Mouse (Mus musculus): ENCODE measurements around the gene Cnpy1. TPM values are rescaled to one million over a fixed set of nuclear protein-coding genes. Genes with fewer than 3 reads are reported as not detected.

The Cnpy1 gene
- polyA plus RNA-seq, 1 experiment from 2014 or later = 0.15 TPM

DNA sequence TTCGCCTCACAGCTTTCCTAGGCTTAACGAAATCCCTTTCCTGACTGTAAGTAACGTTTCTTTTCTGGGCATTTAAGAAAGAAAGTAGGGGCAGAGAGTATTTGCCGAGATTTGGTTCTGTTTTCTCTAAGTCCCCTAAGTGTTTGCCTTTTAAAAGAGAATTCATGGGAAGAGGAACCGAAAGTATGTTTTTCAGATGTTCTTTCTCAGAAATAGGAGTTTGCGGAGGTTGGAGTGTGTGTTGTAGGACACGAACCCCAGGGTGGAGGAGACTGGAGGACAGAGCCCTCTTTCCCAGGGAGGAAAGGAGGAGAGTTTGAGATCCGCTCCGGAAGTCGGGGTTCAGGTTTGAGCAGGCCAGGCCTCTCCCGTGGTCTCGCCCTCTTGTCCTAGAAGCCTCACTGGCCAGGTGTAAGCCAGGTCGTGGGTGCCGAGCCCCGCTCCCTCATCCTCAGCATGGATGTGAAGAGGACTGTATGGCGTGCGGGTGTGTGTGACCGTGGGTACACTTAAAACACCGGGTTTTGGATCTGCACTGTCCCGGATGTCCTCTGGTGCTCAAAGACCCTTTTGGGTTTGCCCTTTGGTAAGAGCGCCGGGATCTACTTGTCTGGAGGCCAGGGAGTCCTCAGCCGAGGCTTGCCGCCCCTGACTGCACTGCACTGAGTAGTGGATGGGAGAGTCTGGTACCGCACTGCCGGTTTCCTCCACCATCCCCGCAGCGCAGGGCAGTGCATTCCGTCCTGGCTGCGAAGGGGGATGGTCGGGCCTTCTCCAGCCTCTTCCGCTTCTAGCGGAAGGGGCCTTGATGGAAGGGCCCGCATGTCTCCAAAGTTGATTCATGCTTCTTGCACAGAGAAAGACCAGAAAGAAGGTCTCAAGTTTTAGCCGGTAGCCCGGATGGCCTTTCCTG lies 77.1 kb downstream of the Cnpy1 start:
- Histone ChIP-seq H3K4me2 (replicated peaks; ENCODE audit: low read depth, low read length) (peak overlapping the region; percentile 11; the same call in 1 of the 2 replicates), H3K9ac (replicated peaks; ENCODE audit: low read length) (no peak overlapping the region), H3K27me3 (ENCODE audit: insufficient read depth, low read length) (peaks cover 95% of the 10 kb centered on the region), H3K9me3 (ENCODE audit: low read length) (no peaks in the 10 kb centered on the region), H3K27ac (ENCODE audit: low read length) (no peak overlapping the region), H3K4me1 (ENCODE audit: insufficient read depth, low read length) (peaks cover 29% of the 10 kb centered on the region), H3K36me3 (ENCODE audit: insufficient read depth, low read length) (no peaks in the 10 kb centered on the region), H3K4me3 (ENCODE audit: low read length) (peak overlapping the region; percentile 21)
- no peak for ATAC-seq (ENCODE audit: low FRiP score, low TSS enrichment)
- 1% methylated on average over 36 of the region's 36 CpGs for WGBS

DNA sequence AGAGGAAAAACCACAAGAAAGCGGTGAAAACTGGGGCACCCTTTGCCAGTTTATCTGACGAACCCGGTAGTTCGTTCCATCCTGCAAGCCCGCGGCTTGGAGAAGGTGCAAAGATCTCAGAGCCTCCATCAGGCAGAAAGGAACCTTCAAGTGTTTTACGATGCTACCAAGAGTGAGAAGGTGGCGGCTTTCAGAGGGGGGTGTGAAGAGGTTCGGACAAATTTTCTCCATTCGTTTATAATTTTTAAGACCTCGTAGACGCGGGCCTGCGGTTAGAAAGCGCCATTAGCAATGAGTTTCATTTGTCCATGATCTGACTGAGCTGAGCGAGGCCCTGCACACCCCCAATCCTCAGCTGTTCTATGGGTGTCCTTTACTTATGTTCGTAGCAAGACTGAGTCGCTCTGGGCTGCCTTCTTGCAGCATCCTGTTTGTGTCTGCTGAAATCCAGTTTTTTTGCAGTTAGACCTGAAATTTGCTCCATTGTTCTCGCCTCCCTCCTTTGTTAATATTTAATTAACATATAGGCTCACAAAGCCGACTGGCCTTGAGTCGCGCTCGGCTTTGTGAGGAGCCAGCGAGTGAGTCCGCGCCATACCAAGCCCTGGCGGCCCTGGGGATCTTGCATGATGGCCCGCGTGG lies 77.9 kb downstream of the Cnpy1 start:
- H3K27ac ChIP-seq (ENCODE audit: low read length) = no peak overlapping the region
- peaks cover 29% of the 10 kb centered on the region for H3K4me1 ChIP-seq (ENCODE audit: insufficient read depth, low read length)
- peaks cover 95% of the 10 kb centered on the region for H3K27me3 ChIP-seq (ENCODE audit: insufficient read depth, low read length)
- no peaks in the 10 kb centered on the region for H3K36me3 ChIP-seq (ENCODE audit: insufficient read depth, low read length)
- H3K9me3 ChIP-seq (ENCODE audit: low read length) = no peaks in the 10 kb centered on the region
- H3K4me3 ChIP-seq (ENCODE audit: low read length) = peak overlapping the region; percentile 21
- no peak for ATAC-seq (ENCODE audit: low FRiP score, low TSS enrichment)
- under 1% methylated on average over 29 of the region's 29 CpGs for WGBS
- H3K4me2 ChIP-seq (replicated peaks; ENCODE audit: low read depth, low read length) = peak overlapping the region; percentile 11; the same call in 1 of the 2 replicates
- no peak overlapping the region for H3K9ac ChIP-seq (replicated peaks; ENCODE audit: low read length)

DNA sequence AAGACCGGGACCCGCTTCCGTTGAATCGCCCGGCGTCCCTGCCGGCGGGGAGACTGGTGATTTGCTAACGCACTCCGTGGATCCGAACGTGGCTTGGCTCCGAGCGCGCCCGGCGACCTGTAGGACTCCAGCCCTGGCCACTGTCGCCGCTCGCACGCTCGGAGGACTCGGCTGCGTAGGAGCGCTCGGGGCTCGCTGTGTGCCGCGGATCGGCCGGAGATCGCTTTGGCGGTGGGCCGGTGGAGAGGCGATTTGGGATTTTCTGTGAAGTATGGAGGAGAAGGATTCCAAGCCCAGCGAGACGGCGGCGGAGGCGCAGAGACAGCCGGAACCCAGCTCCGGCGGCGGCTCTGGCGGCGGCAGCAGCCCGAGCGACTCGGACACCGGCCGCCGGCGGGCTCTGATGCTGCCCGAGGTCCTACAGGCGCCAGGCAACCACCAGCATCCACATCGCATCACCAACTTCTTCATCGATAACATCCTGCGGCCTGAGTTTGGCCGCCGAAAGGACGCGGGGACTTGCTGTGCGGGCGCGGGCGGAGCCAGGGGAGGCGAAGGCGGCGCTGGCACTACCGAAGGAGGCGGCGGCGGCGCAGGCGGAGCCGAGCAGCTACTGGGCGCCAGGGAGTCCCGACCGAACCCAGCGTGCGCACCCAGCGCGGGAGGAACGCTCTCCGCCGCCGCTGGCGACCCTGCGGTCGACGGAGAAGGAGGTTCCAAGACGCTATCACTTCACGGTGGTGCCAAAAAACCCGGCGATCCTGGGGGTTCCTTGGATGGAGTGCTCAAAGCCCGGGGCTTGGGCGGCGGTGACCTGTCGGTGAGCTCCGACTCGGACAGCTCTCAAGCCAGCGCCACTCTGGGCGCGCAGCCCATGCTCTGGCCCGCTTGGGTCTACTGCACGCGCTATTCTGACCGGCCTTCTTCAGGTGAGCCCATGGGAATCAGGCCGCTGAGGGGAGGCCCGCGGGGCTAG lies 79.1 kb downstream of the Cnpy1 start:
- H3K4me1 ChIP-seq (ENCODE audit: insufficient read depth, low read length) = peaks cover 29% of the 10 kb centered on the region
- no peak overlapping the region for H3K27ac ChIP-seq (ENCODE audit: low read length)
- peak overlapping the region; percentile 52 for H3K4me3 ChIP-seq (ENCODE audit: low read length)
- no peaks in the 10 kb centered on the region for H3K36me3 ChIP-seq (ENCODE audit: insufficient read depth, low read length)
- under 1% methylated on average over 110 of the region's 111 CpGs for WGBS
- peak overlapping the region; percentile 93 for H3K4me2 ChIP-seq (replicated peaks; ENCODE audit: low read depth, low read length)
- peak; percentile 58 for ATAC-seq (ENCODE audit: low FRiP score, low TSS enrichment)
- H3K9me3 ChIP-seq (ENCODE audit: low read length) = no peaks in the 10 kb centered on the region
- peak overlapping the region; percentile 35; the same call in 1 of the 2 replicates for H3K9ac ChIP-seq (replicated peaks; ENCODE audit: low read length)
- peaks cover 95% of the 10 kb centered on the region for H3K27me3 ChIP-seq (ENCODE audit: insufficient read depth, low read length)

DNA sequence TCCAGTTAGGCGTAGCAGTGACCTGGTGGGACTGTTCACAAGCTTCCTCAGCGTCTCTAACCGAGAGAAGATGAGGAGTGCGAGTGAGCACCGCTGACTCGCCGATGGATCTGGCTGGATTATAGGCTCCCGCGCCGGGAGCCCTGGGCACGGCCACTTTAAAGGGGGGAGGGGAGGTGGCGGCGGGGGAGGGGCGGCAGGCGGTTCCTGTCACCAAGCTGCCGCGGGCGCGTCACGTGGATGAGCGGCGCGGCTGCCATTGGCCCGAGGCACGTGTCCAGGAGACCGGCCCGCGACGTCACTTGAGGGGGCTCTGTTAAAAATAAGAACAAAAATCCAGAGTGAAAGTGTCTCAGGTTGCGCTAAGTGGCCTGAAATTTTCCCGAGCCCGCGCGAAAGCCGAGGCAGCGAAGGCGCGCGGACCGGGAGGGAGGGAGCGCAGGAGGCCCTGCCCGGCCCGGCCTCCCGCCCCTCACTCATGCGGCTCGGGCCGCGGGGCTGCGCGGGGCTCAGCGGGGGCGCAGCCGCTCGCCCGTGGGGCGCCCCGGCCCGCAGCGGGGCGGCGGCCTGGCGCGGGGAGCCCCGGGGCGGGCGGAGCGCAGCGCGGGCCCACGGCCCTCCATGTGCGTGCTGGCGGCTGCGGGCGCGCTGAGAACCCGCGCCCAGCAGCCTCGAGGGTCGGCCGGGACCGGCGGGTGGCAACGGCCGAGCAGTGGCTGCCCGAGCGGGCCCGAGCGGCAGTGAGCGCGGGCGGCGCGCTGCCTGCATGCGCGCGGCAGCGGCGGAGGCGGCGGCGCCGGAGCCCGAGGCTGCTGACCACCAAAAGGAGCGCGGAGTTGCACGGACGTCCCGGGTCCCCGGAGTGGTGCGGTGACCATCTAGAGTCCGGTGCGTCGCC lies 80.0 kb downstream of the Cnpy1 start, which contains the start of gene En2:
En2 (plus strand) TSS at position 337 of the 898 bp plus-strand sequence.
- ATAC-seq (ENCODE audit: low FRiP score, low TSS enrichment) = peak; percentile 61
- H3K4me3 ChIP-seq (ENCODE audit: low read length) = peak within 1 kb of the TSS; percentile 52
- H3K36me3 ChIP-seq (ENCODE audit: insufficient read depth, low read length) = no peaks in the 10 kb centered on the region
- no peaks in the 10 kb centered on the region for H3K9me3 ChIP-seq (ENCODE audit: low read length)
- H3K27ac ChIP-seq (ENCODE audit: low read length) = no peak within 1 kb of the TSS
- H3K9ac ChIP-seq (replicated peaks; ENCODE audit: low read length) = peak within 1 kb of the TSS; percentile 35; the same call in 1 of the 2 replicates
- peaks cover 29% of the 10 kb centered on the region for H3K4me1 ChIP-seq (ENCODE audit: insufficient read depth, low read length)
- under 1% methylated on average over 71 of the region's 113 CpGs for WGBS
- peak within 1 kb of the TSS; percentile 93 for H3K4me2 ChIP-seq (replicated peaks; ENCODE audit: low read depth, low read length)
- peaks cover 96% of the 10 kb centered on the region for H3K27me3 ChIP-seq (ENCODE audit: insufficient read depth, low read length)

DNA sequence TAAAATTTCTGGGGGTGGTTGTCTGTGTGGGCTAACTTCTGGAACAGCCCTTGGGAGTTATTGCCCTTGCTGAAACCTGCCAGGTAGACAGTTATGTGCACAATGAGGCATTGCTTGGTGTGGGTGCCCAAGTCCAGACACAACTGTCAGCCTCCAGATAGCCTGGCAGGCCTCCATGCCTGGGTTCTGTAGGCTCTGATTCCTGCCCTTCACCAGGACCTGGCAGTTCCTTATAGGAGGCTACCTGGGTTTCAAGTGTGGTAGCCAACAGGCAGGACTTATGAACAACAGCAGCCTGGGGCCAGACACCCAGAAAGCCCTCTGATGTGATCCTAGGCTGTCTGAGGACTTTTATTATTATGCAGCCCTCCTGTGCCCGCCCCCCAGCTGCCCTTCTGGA lies 81.7 kb downstream of the Cnpy1 start:
- Histone ChIP-seq H3K4me3 (ENCODE audit: low read length) (no peak overlapping the region), H3K27me3 (ENCODE audit: insufficient read depth, low read length) (peaks cover 98% of the 10 kb centered on the region), H3K4me1 (ENCODE audit: insufficient read depth, low read length) (peaks cover 28% of the 10 kb centered on the region), H3K9ac (replicated peaks; ENCODE audit: low read length) (no peak overlapping the region), H3K27ac (ENCODE audit: low read length) (no peak overlapping the region), H3K36me3 (ENCODE audit: insufficient read depth, low read length) (no peaks in the 10 kb centered on the region), H3K4me2 (replicated peaks; ENCODE audit: low read depth, low read length) (no peak overlapping the region), H3K9me3 (ENCODE audit: low read length) (no peaks in the 10 kb centered on the region)
- WGBS = 0% methylated on average over 1 of the region's 1 CpGs
- no peak for ATAC-seq (ENCODE audit: low FRiP score, low TSS enrichment)

DNA sequence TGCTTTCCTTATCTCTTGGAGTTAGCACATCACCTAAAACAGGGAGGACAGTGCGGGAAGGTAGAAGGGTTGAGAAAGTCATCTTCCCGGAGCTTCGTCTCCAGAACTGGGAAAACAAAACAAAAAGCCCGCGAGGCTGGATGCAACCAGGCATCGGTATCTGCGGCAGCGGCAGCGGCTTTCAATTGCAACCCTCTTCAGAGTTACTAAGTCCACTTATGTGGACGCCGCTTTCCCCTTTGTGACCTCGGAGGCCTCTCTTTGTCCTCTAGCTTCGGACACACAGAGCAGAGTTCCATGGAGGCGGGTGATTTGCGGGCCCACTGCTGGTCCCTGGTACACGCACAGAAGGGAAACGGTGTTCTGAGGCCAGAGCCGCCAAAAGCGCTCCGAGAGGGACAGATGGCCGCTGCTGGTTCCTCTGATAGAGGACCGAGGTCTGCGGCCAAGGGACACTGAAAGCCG lies 83.6 kb downstream of the Cnpy1 start:
- Histone ChIP-seq H3K4me1 (ENCODE audit: insufficient read depth, low read length) (peaks cover 24% of the 10 kb centered on the region), H3K9ac (replicated peaks; ENCODE audit: low read length) (no peak overlapping the region), H3K27ac (ENCODE audit: low read length) (no peak overlapping the region), H3K9me3 (ENCODE audit: low read length) (no peaks in the 10 kb centered on the region), H3K27me3 (ENCODE audit: insufficient read depth, low read length) (peaks cover 99% of the 10 kb centered on the region), H3K4me3 (ENCODE audit: low read length) (no peak overlapping the region), H3K4me2 (replicated peaks; ENCODE audit: low read depth, low read length) (no peak overlapping the region), H3K36me3 (ENCODE audit: insufficient read depth, low read length) (no peaks in the 10 kb centered on the region)
- ATAC-seq (ENCODE audit: low FRiP score, low TSS enrichment) = no peak
- WGBS = under 1% methylated on average over 24 of the region's 24 CpGs

DNA sequence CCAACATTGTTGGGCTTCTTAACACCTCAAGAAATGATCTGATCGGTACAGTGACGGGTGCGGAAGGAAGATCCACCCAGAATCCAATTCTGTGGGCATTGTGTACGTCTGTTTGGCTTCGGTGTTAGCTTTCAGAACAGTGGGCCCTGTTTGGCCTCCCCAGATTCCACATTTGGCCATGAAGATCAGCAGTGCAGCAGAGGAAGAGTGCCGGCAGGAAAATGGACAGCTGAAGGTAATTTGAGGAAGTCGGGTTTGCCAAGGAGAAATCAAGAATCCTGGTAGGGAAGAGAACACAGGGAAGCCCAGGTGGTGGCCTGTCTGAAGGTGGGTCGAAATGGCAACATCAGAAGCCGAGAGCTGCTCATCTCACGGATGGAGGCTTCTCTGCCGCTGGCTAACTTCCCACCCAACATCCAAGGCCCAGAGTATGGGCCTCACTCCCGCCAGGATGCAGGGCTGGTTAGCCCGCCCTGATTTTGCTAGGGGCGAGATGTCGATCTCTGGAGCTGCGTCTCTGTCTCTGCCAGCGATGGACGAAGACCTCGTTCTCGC lies 84.1 kb downstream of the Cnpy1 start:
- Histone ChIP-seq H3K4me2 (replicated peaks; ENCODE audit: low read depth, low read length) (no peak overlapping the region), H3K27me3 (ENCODE audit: insufficient read depth, low read length) (peaks cover 99% of the 10 kb centered on the region), H3K36me3 (ENCODE audit: insufficient read depth, low read length) (no peaks in the 10 kb centered on the region), H3K27ac (ENCODE audit: low read length) (no peak overlapping the region), H3K9me3 (ENCODE audit: low read length) (no peaks in the 10 kb centered on the region), H3K4me1 (ENCODE audit: insufficient read depth, low read length) (peaks cover 19% of the 10 kb centered on the region), H3K4me3 (ENCODE audit: low read length) (no peak overlapping the region), H3K9ac (replicated peaks; ENCODE audit: low read length) (no peak overlapping the region)
- no peak for ATAC-seq (ENCODE audit: low FRiP score, low TSS enrichment)
- WGBS = 6% methylated on average over 20 of the region's 20 CpGs

DNA sequence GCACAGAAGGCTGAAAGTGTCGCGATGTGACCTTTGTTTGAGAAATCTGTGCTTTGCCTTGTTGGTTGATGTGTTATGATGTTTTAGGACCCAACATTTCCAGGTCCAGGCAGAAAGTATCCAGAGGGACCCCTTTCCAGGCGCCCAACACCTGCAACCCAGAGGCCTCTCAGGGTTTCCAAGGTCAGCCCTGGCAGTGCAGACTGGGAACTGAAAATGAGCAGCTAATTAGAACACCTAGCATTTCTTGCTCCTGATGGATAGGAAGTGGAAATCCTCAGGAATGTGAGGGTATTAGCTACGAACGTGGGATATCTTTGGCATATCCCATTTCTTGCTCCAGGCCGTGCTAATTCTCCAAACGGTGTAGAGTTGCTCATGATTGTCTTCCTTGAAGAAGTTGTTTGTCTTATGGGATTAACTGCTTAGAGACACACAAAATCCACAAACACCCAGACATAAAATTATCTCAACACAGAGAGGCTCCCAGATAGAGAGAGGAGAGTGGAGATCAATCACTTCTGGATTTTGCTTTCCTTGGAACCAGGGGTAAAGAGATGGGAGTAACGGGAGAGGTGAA lies 85.6 kb downstream of the Cnpy1 start:
- peaks cover 10% of the 10 kb centered on the region; the same call in 1 of the 2 replicates for H3K4me1 ChIP-seq (ENCODE audit: insufficient read depth, low read length)
- peaks cover 93% of the 10 kb centered on the region for H3K27me3 ChIP-seq (ENCODE audit: insufficient read depth, low read length)
- ATAC-seq (ENCODE audit: low FRiP score, low TSS enrichment) = no peak
- no peaks in the 10 kb centered on the region for H3K36me3 ChIP-seq (ENCODE audit: insufficient read depth, low read length)
- 8% methylated on average over 8 of the region's 8 CpGs for WGBS
- no peak overlapping the region for H3K9ac ChIP-seq (replicated peaks; ENCODE audit: low read length)
- H3K4me3 ChIP-seq (ENCODE audit: low read length) = no peak overlapping the region
- H3K9me3 ChIP-seq (ENCODE audit: low read length) = no peaks in the 10 kb centered on the region
- no peak overlapping the region for H3K4me2 ChIP-seq (replicated peaks; ENCODE audit: low read depth, low read length)
- no peak overlapping the region for H3K27ac ChIP-seq (ENCODE audit: low read length)

Measured in kidney, embryonic 16.5 days (tissue).